Mouse (Mus musculus): Measurements from ENCODE around the gene Ostc.
A peak's percentile ranks its signal among the peaks of the same experiment; 100 is the strongest.

Gene Ostc

DNA sequence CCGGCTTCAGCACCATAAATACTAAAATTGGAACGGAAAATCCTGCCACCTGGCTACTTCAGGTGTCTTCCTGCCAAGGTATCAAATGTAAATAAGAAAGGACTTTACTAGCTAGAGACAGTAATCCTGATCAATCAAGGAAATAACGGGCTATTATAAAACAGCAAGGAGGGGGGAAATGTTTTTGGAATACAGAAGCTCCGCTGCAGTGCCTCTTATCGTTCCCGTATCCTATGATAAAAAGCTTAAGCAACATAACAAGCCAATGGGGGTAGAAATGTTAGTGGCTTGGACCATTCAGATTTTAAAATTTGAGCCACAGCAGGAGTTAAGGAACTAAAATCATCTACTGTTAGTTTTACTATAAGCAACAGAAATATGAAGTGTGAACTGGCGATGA is 859 bp upstream of the Ostc start:
- DNase-seq (ENCODE audit: low spot score in 2 of 2) = no peak

DNA sequence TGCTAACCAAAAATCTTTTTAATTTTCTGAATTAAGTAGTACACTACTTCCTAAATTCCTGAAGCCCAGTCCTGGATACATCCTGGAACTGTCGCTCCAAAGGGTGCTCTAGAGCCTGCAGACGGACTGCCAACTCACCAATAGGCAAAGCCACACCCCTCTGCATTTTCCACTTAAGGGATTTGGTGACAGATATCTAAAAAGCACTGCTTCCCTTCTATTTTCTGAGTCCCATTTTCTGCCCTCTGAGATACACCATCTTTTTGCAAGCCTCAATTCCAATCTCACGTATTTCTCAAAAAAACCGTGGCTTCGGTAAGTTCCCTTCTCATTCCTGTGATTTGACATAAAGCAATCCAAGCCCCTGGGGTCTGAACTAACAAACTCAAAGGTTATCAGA is 715 bp downstream of the Ostc start:
- DNase-seq (ENCODE audit: low spot score in 2 of 2) = no peak

DNA sequence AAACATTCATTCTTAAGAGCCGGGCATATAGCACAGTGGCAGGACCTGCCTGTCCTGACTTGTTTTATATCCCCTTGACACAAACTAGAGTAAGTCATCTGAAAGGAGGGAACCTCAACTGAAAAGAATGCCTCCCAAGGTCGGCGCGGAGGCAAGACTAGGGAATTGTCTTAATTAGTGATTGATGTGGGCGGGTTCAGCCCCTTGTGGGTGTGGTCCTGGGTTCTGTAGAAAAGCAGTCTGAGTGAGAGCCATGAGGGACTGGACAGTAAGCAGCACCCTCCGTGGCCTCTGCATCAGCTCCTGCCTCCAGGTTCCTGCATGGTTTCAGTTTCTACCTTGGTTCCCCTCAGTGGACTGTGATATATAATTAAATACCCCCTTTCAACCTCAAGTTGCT is 7.0 kb downstream of the Ostc start:
- DNase-seq (ENCODE audit: low spot score in 2 of 2) = no peak

- peak in 1 of 2 experiments; percentile 26 for DNase-seq (ENCODE audit: low spot score in 2 of 2)
Observed at GRCm38 (mm10) chr3:130697622-130698021, 11.6 kb downstream of the Ostc start.

- no peak for DNase-seq (ENCODE audit: low spot score in 2 of 2)
Observed at GRCm38 (mm10) chr3:130694705-130695104, 14.5 kb downstream of the Ostc start.

DNA sequence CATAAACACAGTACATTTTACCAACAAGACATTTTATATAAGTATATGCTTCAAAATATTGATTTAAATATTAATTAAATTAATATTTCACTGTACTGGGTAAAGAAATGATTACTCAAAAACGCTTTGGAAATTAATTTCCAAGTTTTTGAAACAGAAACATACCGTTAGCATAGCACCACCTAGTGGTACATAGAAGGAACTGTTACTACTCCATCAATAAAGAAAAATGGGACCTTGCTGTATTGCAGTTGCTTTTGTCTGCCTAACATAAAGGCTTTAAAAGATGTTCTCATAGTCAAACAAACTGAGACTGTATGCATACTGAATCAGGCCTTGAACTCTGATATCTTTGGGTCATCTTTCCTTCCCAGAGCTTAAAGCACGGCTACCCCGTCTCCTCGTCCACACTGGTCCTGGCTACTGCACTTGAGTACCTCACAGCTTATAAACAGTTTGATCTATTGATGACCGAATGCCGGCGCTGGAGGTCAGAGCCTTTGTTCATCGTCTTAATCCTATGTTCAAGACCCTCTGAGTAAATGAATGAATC is 15.1 kb downstream of the Ostc start:
- DNase-seq (ENCODE audit: low spot score in 2 of 2) = no peak

DNA sequence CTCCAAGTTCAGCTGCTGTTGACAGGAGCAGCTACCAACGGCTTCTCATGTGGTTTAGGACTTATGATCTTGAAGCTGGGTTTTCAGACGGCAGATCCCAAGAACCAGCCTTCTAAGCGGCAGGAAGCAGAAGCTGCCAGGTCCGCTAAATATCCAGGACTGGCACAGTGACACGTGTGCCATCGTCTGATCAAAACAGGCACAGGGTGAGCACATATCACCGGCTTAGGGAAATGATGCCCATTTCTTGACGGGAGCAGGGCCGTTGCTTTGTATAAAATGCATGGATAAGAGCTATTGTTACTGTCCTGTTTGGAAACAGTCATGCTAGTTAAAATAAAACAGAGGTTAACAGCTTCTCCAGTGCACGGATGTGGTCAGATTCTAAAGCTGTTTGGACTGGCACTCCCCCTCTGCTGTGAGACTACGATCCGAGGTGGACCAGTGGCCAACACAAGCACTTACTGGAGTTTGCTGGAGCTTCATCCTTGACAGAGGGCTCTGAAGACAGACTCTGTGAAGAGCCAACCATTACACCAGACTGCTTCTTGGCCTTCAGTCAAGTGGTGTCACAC is 17.6 kb downstream of the Ostc start:
- DNase-seq (ENCODE audit: low spot score in 2 of 2) = no peak

DNA sequence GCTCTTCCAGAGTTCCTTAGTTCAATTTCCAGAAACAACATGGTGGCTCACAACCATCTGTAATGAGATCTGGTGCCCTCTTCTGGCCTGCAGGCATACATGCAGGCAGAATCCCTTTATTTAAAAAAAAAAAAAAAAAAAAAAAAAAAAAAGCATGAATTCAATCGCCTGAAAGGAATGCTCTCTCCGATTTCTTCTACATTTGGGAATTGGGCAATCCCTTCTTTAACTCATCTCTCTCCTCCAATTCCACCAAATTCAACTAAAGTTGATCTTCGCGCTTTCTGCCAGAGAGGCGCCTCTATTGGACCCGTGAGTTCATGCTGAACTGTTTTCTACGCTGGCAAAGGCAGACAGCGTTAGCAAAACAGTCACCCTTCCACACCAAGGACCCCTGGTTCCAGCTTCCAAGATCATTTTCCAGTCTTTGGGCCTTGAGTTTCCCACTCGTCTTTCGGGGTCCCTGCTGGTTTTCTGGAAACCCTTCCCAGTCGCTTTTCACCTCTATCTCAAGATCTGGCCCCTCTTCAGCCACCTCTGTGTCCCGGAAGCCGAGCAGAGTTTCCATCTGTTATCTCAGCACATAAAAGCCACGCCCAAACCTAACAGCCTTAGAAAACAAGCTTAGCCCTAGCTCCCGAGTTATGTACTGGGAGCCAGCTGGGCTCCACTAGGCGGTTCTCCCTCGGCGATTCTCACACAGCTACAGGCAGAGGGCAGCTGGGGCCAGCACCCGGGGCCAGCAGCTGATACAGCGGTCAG is 18.2 kb downstream of the Ostc start:
- peak; percentile 23 to 28 for DNase-seq (ENCODE audit: low spot score in 2 of 2)

DNA sequence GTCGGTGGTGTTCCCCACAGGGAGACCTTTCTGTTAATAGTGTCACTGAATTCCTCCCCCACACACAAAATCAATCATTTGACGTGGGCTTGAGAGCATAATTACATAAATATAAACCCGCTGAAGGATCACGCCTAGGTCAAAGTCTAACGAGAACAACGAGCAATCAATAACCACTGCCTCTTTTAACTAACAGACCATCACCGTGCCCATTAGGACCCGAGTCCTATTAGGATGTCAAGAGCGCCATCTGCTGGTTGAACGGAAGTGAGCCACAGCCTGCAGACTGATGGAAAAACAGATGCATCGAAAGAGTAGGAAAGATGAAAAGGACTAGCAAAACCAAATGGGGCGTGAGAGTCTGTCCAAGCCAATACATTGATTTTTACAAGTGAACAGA is 19.6 kb downstream of the Ostc start:
- peak; percentile 19 to 64 for DNase-seq (ENCODE audit: low spot score in 2 of 2)

DNA sequence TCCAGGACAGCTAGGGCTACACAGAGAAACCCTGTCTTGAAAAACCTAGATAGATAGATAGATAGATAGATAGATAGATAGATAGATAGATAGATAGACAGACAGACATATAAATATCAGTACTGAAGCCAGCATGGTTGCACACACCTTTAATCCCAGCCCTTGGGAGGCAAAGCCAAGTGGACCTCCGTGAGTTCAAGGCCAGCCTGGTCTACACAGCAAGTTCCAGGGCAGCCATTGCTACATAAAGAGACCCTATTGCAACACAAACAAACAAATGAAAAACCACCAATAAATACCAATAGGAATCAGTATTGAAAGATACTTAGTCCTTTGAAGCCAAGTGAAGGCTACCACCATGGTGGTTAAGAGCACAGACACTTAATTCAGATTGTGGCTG is 22.2 kb downstream of the Ostc start:
- DNase-seq (ENCODE audit: low spot score in 2 of 2) = no peak

GRCm38 (mm10) chr3:130685014-130685366 is 24.3 kb downstream of the Ostc start:
- DNase-seq (ENCODE audit: low spot score in 2 of 2) = no peak

DNA sequence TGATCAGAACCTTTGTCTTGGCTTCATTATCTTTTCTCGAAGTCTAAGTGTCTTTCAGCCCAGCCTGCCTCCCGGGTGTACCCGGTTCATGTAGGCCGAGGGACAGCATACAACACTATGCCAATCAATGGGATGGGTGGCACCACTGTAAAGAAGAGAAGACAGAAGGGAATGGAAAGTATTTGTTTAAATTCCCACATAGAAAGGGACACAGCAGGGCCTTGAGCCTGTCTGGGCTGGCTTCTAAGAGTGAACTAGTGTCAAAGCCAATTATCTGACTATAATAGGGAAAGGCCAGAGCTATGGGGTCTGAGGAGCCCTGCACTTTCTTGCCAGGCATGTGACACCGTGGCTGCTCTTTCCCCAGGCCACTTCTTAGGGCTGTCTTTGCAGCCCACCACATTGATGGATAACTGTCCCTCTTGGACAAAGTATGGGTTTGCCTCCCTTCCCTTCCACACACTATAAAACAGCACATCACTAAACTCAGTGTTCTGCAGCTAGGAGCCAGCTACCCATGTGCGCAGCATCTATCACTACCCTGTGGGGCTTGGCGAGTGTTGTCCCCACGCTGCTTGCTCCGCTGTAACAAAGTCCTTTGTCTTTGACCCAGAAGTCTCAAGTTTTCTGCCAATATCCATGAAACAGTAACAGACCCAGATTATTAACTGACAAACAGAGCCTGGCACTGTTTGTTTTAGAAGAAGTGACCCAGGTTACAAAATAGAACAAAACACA is 24.8 kb downstream of the Ostc start:
- no peak for DNase-seq (ENCODE audit: low spot score in 2 of 2)

GRCm38 (mm10) chr3:130683836-130684235 is 25.4 kb downstream of the Ostc start:
- no peak for DNase-seq (ENCODE audit: low spot score in 2 of 2)

DNA sequence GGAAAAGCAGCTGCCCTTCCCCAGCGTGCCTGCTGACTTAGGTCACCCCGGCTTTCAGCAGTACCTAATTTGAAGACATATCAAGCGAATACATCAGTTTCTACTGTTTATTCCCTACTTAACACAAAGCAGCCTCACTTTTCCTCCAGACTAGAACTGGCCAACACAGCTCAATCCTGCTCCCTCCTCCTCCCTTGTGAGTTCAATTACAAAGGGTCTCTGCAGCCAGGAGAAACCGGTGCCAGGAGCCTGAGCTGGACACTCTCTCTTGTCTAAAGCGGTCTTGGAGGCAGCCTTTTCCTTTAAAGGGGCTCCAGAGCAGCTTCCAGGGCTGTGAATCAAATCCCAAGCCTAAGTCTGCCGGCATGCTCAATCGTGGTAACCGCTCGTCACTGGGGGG is 27.1 kb downstream of the Ostc start:
- DNase-seq (ENCODE audit: low spot score in 2 of 2) = no peak

GRCm38 (mm10) chr3:130681226-130681625 is 28.0 kb downstream of the Ostc start:
- DNase-seq (ENCODE audit: low spot score in 2 of 2) = no peak

- DNase-seq (ENCODE audit: low spot score in 2 of 2) = no peak
Observed at GRCm38 (mm10) chr3:130677671-130678460, 31.4 kb downstream of the Ostc start.

DNA sequence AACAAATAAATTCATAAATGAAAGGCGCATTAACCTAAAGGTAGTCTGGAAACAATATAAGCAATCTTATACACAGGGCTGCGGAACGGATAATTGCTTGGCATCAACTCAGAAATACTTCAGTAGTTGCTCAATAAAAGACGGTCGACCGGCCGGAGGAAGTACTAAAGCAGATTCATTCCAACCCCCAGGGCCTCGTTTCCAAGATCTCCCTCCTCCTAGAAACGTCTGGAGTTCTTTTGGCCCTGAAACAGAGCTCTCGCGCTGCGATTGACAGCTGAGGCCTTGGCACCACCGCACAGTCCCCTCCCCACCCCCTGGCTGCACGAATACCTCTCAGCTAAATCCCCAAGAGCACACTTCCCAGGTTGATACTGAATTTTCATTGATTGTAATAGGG is 38.0 kb downstream of the Ostc start:
- DNase-seq (ENCODE audit: low spot score in 2 of 2) = no peak

- DNase-seq (ENCODE audit: low spot score in 2 of 2) = no peak
Observed at GRCm38 (mm10) chr3:130662496-130662895, 46.7 kb downstream of the Ostc start.

- DNase-seq (ENCODE audit: low spot score in 2 of 2) = no peak
Observed at GRCm38 (mm10) chr3:130660619-130661018, 48.6 kb downstream of the Ostc start.

DNA sequence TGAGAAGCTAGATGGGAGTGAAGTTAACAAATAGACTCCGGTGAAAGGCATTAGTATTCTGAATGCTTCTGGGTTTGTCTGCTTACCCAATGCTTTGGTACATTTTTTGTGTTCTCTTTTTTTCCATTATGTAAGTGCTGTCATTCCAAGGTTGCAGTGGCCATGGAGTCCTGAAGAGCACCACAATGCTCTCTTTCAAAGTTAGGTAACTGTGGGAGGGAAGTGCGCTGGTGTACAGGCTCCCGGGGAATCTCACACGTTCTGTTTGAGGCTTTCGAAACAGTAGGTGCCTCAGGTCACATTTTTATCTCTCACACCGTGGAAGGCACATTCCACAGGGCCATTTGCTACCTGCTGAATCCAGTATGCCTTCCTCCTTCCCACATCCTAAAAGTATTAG is 59.7 kb downstream of the Ostc start:
- DNase-seq (ENCODE audit: low spot score in 2 of 2) = no peak

DNA sequence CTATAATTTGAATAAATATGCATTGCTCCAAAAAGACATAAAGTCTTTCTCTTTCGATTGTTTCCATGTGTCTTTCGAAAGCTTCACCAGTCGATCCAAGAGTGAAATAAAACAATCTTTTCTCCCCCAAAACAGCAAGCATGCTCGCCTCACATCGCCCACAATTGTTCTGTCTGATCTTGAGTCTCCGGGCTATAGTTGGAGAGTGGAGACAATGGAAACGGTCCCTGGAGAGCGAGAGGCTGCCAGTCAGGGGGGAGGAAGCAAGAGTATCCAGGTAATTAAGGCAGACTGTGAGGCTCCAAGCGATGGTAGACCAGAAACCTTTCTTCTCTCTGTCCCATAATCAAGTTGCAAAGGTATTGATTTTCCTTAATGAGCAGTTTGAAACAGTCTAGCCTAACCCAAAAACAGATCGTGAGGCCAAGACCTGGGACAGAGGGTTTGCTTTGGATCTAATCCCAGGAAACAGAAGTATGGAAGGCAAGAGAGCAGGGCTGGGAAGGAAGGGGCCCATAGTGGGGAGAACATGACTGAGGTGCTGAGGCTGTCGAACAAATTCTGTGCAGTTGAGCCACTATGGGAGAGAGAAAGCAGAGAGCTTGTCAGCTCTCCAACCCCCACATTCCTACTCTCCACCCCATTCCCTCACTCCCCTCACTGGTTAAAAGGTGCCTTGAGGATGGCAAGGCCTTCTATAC is 63.0 kb downstream of the Ostc start:
- DNase-seq (ENCODE audit: low spot score in 2 of 2) = no peak
